Mouse (Mus musculus): ENCODE results near the gene Depdc7. TPM values are rescaled to one million over a fixed set of nuclear protein-coding genes. Genes with fewer than 3 reads are reported as not detected.

Depdc7 gene
- polyA plus RNA-seq, 1 experiment from 2014 or later: 4.8 TPM

DNA sequence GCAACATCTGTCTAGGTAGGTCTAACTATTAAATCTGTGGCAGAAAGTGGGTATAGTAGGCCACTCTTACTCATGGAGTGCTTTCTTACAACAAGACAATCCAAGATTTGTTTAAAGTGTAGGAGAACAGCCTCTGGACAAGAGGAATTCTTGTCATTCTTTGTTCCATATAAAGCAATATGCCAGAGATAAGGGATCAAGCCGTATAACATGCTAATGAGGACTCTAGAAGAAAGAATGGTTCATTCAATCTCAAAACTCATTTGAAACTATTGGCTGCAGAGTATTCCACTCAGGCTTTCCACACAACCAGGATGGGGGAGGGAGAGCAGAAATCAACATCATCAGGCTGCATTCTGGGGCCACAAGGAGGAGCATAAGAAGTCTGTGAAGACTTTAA, 15.3 kb downstream of the Depdc7 start:
- ATAC-seq (replicated peaks; ENCODE audit: extremely low read depth, insufficient read depth, low FRiP score): no peak

GRCm38 (mm10) chr2:104722021-104722420, 20.7 kb downstream of the Depdc7 start:
- Histone ChIP-seq H3K4me2 (ENCODE audit: low read depth, low read length) (no peak overlapping the region), H3K9ac (ENCODE audit: low read length) (no peak overlapping the region), H3K4me3 (ENCODE audit: low read length) (no peak overlapping the region), H3K9me3 (replicated peaks; ENCODE audit: control insufficient read depth, low read length) (no peaks in the 10 kb centered on the region), H3K27me3 (ENCODE audit: control insufficient read depth, insufficient read depth, low read length) (no peaks in the 10 kb centered on the region), H3K4me1 (ENCODE audit: control insufficient read depth, insufficient read depth, low read length) (no peaks in the 10 kb centered on the region), H3K36me3 (ENCODE audit: control insufficient read depth, insufficient read depth) (no peaks in the 10 kb centered on the region), H3K27ac (ENCODE audit: low read length) (no peak overlapping the region)
- WGBS: 86% methylated on average over 3 of the region's 3 CpGs
- ATAC-seq (replicated peaks; ENCODE audit: extremely low read depth, insufficient read depth, low FRiP score): no peak

More for the DNA sequence above, 15.3 kb downstream of the Depdc7 start:
- Histone ChIP-seq H3K9ac (ENCODE audit: low read length) (no peak overlapping the region), H3K4me1 (ENCODE audit: control insufficient read depth, insufficient read depth, low read length) (no peaks in the 10 kb centered on the region), H3K27ac (ENCODE audit: low read length) (no peak overlapping the region), H3K9me3 (replicated peaks; ENCODE audit: control insufficient read depth, low read length) (no peaks in the 10 kb centered on the region), H3K27me3 (ENCODE audit: control insufficient read depth, insufficient read depth, low read length) (no peaks in the 10 kb centered on the region), H3K4me3 (ENCODE audit: low read length) (no peak overlapping the region), H3K36me3 (ENCODE audit: control insufficient read depth, insufficient read depth) (no peaks in the 10 kb centered on the region), H3K4me2 (ENCODE audit: low read depth, low read length) (no peak overlapping the region)
- WGBS: 33% methylated on average over 1 of the region's 1 CpGs

- Histone ChIP-seq H3K4me1 (ENCODE audit: control insufficient read depth, insufficient read depth, low read length) (no peaks in the 10 kb centered on the region), H3K9me3 (replicated peaks; ENCODE audit: control insufficient read depth, low read length) (no peaks in the 10 kb centered on the region)
These were observed 24.9 kb downstream of the Depdc7 start for GRCm38 (mm10) chr2:104717827-104718226.

DNA sequence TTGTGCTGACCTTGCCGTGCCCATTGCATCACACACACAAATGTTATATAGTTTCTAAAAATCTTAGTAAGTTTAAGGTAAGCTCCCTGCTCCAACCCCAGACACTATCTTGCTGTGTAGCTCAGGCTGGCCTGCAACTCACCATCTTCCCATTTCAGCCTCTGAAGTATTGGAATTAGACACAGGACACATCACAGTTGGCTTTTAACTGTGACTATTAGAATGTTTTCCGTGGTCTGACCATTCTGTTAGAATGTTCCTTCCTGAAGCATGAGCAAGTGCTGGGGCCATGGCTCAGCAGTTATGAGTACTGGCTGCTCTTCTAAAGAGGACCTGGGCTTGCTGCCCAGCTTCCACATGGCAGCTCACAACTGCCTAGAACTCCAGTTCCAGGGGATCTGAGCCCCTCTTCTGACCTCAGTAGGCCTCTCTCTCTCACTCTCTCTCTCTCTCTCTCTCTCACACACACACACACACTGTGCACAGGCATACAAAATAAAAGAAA, 25.4 kb downstream of the Depdc7 start:
- no peaks in the 10 kb centered on the region for H3K4me1 ChIP-seq (ENCODE audit: control insufficient read depth, insufficient read depth, low read length)
- ATAC-seq (replicated peaks; ENCODE audit: extremely low read depth, insufficient read depth, low FRiP score): no peak
- no peaks in the 10 kb centered on the region for H3K36me3 ChIP-seq (ENCODE audit: control insufficient read depth, insufficient read depth)
- no peak overlapping the region for H3K27ac ChIP-seq (ENCODE audit: low read length)
- no peaks in the 10 kb centered on the region for H3K9me3 ChIP-seq (replicated peaks; ENCODE audit: control insufficient read depth, low read length)
- no peak overlapping the region for H3K4me3 ChIP-seq (ENCODE audit: low read length)
- no peaks in the 10 kb centered on the region for H3K27me3 ChIP-seq (ENCODE audit: control insufficient read depth, insufficient read depth, low read length)
- H3K9ac ChIP-seq (ENCODE audit: low read length): no peak overlapping the region
- no peak overlapping the region for H3K4me2 ChIP-seq (ENCODE audit: low read depth, low read length)
- WGBS: 78% methylated on average over 2 of the region's 2 CpGs

More at GRCm38 (mm10) chr2:104717827-104718226, 24.9 kb downstream of the Depdc7 start:
- H3K27ac ChIP-seq (ENCODE audit: low read length): no peak overlapping the region
- ATAC-seq (replicated peaks; ENCODE audit: extremely low read depth, insufficient read depth, low FRiP score): no peak
- no peak overlapping the region for H3K9ac ChIP-seq (ENCODE audit: low read length)
- no peak overlapping the region for H3K4me3 ChIP-seq (ENCODE audit: low read length)
- no peak overlapping the region for H3K4me2 ChIP-seq (ENCODE audit: low read depth, low read length)
- no peaks in the 10 kb centered on the region for H3K27me3 ChIP-seq (ENCODE audit: control insufficient read depth, insufficient read depth, low read length)
- 69% methylated on average over 4 of the region's 4 CpGs for WGBS
- no peaks in the 10 kb centered on the region for H3K36me3 ChIP-seq (ENCODE audit: control insufficient read depth, insufficient read depth)

DNA sequence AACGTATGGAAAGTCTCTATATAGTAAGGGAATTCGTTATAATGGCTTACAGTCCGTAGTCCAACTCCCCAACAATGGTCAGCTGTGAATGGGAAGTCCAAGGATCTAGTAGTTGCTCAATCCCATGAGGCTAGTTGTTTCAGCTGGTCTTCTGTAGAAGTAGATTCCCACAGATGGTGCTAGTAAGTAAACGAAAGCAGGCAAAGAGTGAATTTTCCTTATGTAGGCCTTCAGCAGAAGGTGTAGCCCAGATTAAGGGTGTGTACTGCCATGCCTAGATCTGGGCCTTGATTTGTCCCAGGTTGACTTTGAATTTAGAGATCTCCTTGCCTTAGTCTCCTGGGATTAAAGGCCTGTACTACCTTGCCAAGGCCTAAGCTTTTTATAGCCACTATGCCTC, 26.4 kb downstream of the Depdc7 start, which contains the start of gene Pin1rt1:
TSS of gene Pin1rt1 (minus strand) at position 101 of the 400 bp plus-strand sequence.
- Histone ChIP-seq H3K36me3 (ENCODE audit: control insufficient read depth, insufficient read depth) (no peaks in the 10 kb centered on the region), H3K27ac (ENCODE audit: low read length) (no peak within 1 kb of the TSS), H3K4me2 (ENCODE audit: low read depth, low read length) (no peak within 1 kb of the TSS), H3K27me3 (ENCODE audit: control insufficient read depth, insufficient read depth, low read length) (no peaks in the 10 kb centered on the region), H3K4me3 (ENCODE audit: low read length) (no peak within 1 kb of the TSS), H3K9ac (ENCODE audit: low read length) (no peak within 1 kb of the TSS), H3K9me3 (replicated peaks; ENCODE audit: control insufficient read depth, low read length) (no peaks in the 10 kb centered on the region), H3K4me1 (ENCODE audit: control insufficient read depth, insufficient read depth, low read length) (no peaks in the 10 kb centered on the region)
- no peak for ATAC-seq (replicated peaks; ENCODE audit: extremely low read depth, insufficient read depth, low FRiP score)
- 90% methylated on average over 4 of the region's 4 CpGs for WGBS

DNA sequence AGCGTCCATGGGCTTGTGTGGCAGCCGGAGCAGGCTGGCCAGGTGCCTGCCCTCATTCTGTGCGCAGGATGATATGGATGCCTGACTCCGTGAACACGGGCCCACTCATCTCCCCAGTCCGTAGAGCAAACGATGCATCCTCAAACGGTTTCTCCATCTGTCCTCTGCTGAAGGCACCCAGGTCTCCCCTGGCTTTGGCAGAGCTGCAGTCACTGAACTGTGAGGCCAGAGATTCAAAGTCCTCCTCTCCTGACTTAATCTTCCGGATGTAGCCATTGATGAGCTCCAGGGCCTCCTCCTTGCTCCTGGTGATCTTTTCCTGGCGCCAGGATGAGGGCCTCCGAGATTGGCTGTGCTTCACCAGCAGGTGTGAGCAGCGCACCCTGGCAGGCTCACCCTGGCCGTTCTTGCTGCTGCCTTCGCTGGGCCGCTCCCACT, 28.4 kb downstream of the Depdc7 start:
- Histone ChIP-seq H3K9me3 (replicated peaks; ENCODE audit: control insufficient read depth, low read length) (no peaks in the 10 kb centered on the region), H3K4me1 (ENCODE audit: control insufficient read depth, insufficient read depth, low read length) (peaks cover 7% of the 10 kb centered on the region; the same call in 1 of the 2 replicates), H3K36me3 (ENCODE audit: control insufficient read depth, insufficient read depth) (no peaks in the 10 kb centered on the region), H3K9ac (ENCODE audit: low read length) (no peak overlapping the region), H3K4me2 (ENCODE audit: low read depth, low read length) (no peak overlapping the region), H3K27ac (ENCODE audit: low read length) (no peak overlapping the region), H3K27me3 (ENCODE audit: control insufficient read depth, insufficient read depth, low read length) (no peaks in the 10 kb centered on the region), H3K4me3 (ENCODE audit: low read length) (no peak overlapping the region)
- ATAC-seq (replicated peaks; ENCODE audit: extremely low read depth, insufficient read depth, low FRiP score): no peak
- WGBS: 43% methylated on average over 15 of the region's 15 CpGs

DNA sequence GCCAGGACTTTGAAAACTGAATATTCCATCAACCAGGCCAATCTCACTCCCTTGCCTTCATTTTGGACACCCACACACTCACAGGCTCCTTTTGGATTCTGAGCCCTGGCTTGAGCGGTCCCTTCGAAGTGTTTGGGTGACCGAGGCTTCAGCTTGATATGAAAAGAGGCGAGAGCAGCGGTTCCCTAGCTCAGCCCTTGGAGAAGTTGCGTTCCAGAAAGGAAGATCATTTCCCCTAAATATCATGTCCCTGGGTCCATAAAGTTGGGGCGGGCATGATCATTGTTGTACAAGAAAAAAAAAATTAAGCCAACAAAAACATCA, 30.2 kb downstream of the Depdc7 start:
- H3K4me2 ChIP-seq (ENCODE audit: low read depth, low read length): peak overlapping the region; percentile 92
- peaks cover 7% of the 10 kb centered on the region; the same call in 1 of the 2 replicates for H3K4me1 ChIP-seq (ENCODE audit: control insufficient read depth, insufficient read depth, low read length)
- no peaks in the 10 kb centered on the region for H3K9me3 ChIP-seq (replicated peaks; ENCODE audit: control insufficient read depth, low read length)
- peak overlapping the region; percentile 69 for H3K27ac ChIP-seq (ENCODE audit: low read length)
- peak; percentile 24 for ATAC-seq (replicated peaks; ENCODE audit: extremely low read depth, insufficient read depth, low FRiP score)
- under 1% methylated on average over 7 of the region's 7 CpGs for WGBS
- peak overlapping the region; percentile 89 for H3K4me3 ChIP-seq (ENCODE audit: low read length)
- peak overlapping the region; percentile 79 for H3K9ac ChIP-seq (ENCODE audit: low read length)
- H3K36me3 ChIP-seq (ENCODE audit: control insufficient read depth, insufficient read depth): no peaks in the 10 kb centered on the region
- H3K27me3 ChIP-seq (ENCODE audit: control insufficient read depth, insufficient read depth, low read length): no peaks in the 10 kb centered on the region

- peak; percentile 82 for ATAC-seq (replicated peaks; ENCODE audit: extremely low read depth, insufficient read depth, low FRiP score)
These were observed 30.8 kb downstream of the Depdc7 start, which contains the start of gene Tcp11l1 for GRCm38 (mm10) chr2:104711585-104712485. TSS of gene Tcp11l1 (minus strand) at chr2:104712169.

More at GRCm38 (mm10) chr2:104711585-104712485, 30.8 kb downstream of the Depdc7 start, which contains the start of gene Tcp11l1:
- H3K27me3 ChIP-seq (ENCODE audit: control insufficient read depth, insufficient read depth, low read length): no peaks in the 10 kb centered on the region
- peak within 1 kb of the TSS; percentile 92 for H3K4me2 ChIP-seq (ENCODE audit: low read depth, low read length)
- no peaks in the 10 kb centered on the region for H3K36me3 ChIP-seq (ENCODE audit: control insufficient read depth, insufficient read depth)
- peaks cover 7% of the 10 kb centered on the region; the same call in 1 of the 2 replicates for H3K4me1 ChIP-seq (ENCODE audit: control insufficient read depth, insufficient read depth, low read length)
- peak within 1 kb of the TSS; percentile 79 for H3K9ac ChIP-seq (ENCODE audit: low read length)
- peak within 1 kb of the TSS; percentile 89 for H3K4me3 ChIP-seq (ENCODE audit: low read length)
- WGBS: 0% methylated on average over 99 of the region's 99 CpGs
- H3K27ac ChIP-seq (ENCODE audit: low read length): peak within 1 kb of the TSS; percentile 69
- no peaks in the 10 kb centered on the region for H3K9me3 ChIP-seq (replicated peaks; ENCODE audit: control insufficient read depth, low read length)
